ENCODE assay signal across 8 mouse cellular contexts in genomic region chr5:64298331-64299036, GRCm38 (mm10).
DNase-seq lines count a peak whose midpoint lies in the region; TF ChIP-seq lines count a peak whose summit lies in the region.

No protein-coding gene starts in this region.

- peak; percentile 66 for DNase-seq in 416B (ENCODE audit: low read depth)
- DNase-seq in adrenal gland, postnatal 36 days = peak; percentile 51 to 57
- peak; percentile 55 to 74 for DNase-seq in heart, adult 2 months
- peak; percentile 74 for DNase-seq in kidney, adult 9 months
- peak; percentile 94 for DNase-seq in lung, postnatal 36 days
- no peak for DNase-seq in thymus, adult 2 months
- DNase-seq in cerebellum, adult 11-12 months = no peak
- no peak for DNase-seq in cerebellum, adult 18-20 months

- 0 out of 2 replicates have a peak, but pooled peaks have one; percentile 8 for TF ChIP-seq EP300 in heart, adult 2 months (IDR thresholded peaks at IDR 0.05; ENCODE audit: insufficient read depth, low read depth, low read length)

- intact Hi-C loops in heart, adult 2 months (cut with DNase I) = loop anchor here (10.0 kb wide), 1 partner anchor 666 kb away; the partner anchor contains the start of gene Tlr6

- 25% methylated on average over 20 of the region's 20 CpGs for WGBS in heart, adult 2 months
- WGBS in thymus, adult 2 months = 77% methylated on average over 20 of the region's 20 CpGs

- H3K4me3 ChIP-seq in heart, adult 2 months = no peak overlapping the region
- no peak overlapping the region for H3K4me3 ChIP-seq in thymus, adult 2 months (ENCODE audit: control insufficient read depth, insufficient read depth, low read length)

- no peaks in the 10 kb centered on the region for H3K27me3 ChIP-seq in heart, adult 2 months (ENCODE audit: control insufficient read depth, insufficient read depth, low read length)
- H3K27me3 ChIP-seq in thymus, adult 2 months (ENCODE audit: control insufficient read depth, insufficient read depth, low read length) = no peaks in the 10 kb centered on the region

- peaks cover 6% of the 10 kb centered on the region; the same call in 1 of the 2 replicates for H3K36me3 ChIP-seq in heart, adult 2 months (ENCODE audit: control insufficient read depth, insufficient read depth, low read length)
- no peaks in the 10 kb centered on the region for H3K36me3 ChIP-seq in thymus, adult 2 months (ENCODE audit: control insufficient read depth, insufficient read depth, low read length)

- no peaks in the 10 kb centered on the region for H3K79me2 ChIP-seq in heart, adult 2 months (replicated peaks; ENCODE audit: control insufficient read depth, insufficient read depth, low read length)

- peak overlapping the region; percentile 16; the same call in 1 of the 2 replicates for H3K9ac ChIP-seq in heart, adult 2 months (ENCODE audit: low read depth, low read length)

- H3K27ac ChIP-seq in heart, adult 2 months = peak overlapping the region; percentile 63
- H3K27ac ChIP-seq in thymus, adult 2 months (ENCODE audit: control insufficient read depth, insufficient read depth, low read length) = no peak overlapping the region

- peak; percentile 43; the same call in 1 of the 2 replicates for TF ChIP-seq POLR2A in heart, adult 2 months (IDR thresholded peaks at IDR 0.05; ENCODE audit: insufficient read depth, low read depth, low read length)
- no peak for TF ChIP-seq POLR2A in thymus, adult 2 months (IDR thresholded peaks at IDR 0.05; ENCODE audit: control insufficient read depth, extremely low read depth, insufficient read depth, low read length, poor library complexity)

- no peak for TF ChIP-seq CTCF in heart, adult 2 months (IDR thresholded peaks at IDR 0.05)
- TF ChIP-seq CTCF in thymus, adult 2 months (IDR thresholded peaks at IDR 0.05; ENCODE audit: borderline replicate concordance, control insufficient read depth, extremely low read depth, insufficient read depth, low read length, poor library complexity) = no peak

- H3K4me1 ChIP-seq in heart, adult 2 months (ENCODE audit: control insufficient read depth, insufficient read depth, low read length) = peaks cover 41% of the 10 kb centered on the region
- peaks cover 9% of the 10 kb centered on the region for H3K4me1 ChIP-seq in thymus, adult 2 months (replicated peaks; ENCODE audit: control insufficient read depth, insufficient read depth, low read length)

Comparison
In these comparisons a context has a peak if more than half of its experiments do, and no peak if none do; other contexts are left out.
1. DNase-seq: peak in 416B (single experiment), adrenal gland, postnatal 36 days (2 of 2), heart, adult 2 months (2 of 2), kidney, adult 9 months (single experiment) and lung, postnatal 36 days (single experiment); none in thymus, adult 2 months (single experiment), cerebellum, adult 11-12 months (single experiment) and cerebellum, adult 18-20 months (0 of 2).